23 mouse cellular contexts compared by ENCODE assay signal in genomic region chr10:13834056-13834455, GRCm38 (mm10). TPM values are rescaled to one million over a fixed set of nuclear protein-coding genes. Genes with fewer than 3 reads are reported as not detected.
DNase-seq lines count a peak whose midpoint lies in the region; ATAC-seq lines count a peak whose summit lies in the region.
"Had no signal": no experiment of that assay in that cellular context is flagged by ENCODE, and none has a peak within 500 bp of the region (broad histone marks: within the 10 kb centered on the region; RNA-seq: fewer than 3 reads in every experiment).

No protein-coding gene starts in this region.

- H3K9ac ChIP-seq in forebrain, embryonic 14.5 days (ENCODE audit: low read length): no peak overlapping the region
- no peak overlapping the region for H3K9ac ChIP-seq in forebrain, embryonic 12.5 days
- no peak overlapping the region for H3K9ac ChIP-seq in kidney, embryonic 15.5 days
- H3K9ac ChIP-seq: hindbrain, embryonic 12.5 days; intestine, embryonic 15.5 days; limb, embryonic 12.5 days; liver, embryonic 12.5 days; lung, embryonic 15.5 days had no signal

- no peak for ATAC-seq in forebrain, embryonic 14.5 days
- ATAC-seq in forebrain, embryonic 12.5 days (ENCODE audit: low FRiP score): no peak
- no peak for ATAC-seq in kidney, embryonic 15.5 days (replicated peaks; ENCODE audit: low FRiP score)
- ATAC-seq: intestine, embryonic 15.5 days; liver, embryonic 12.5 days had no signal

- no peaks in the 10 kb centered on the region for H3K27me3 ChIP-seq in forebrain, embryonic 14.5 days (replicated peaks; ENCODE audit: control insufficient read depth, insufficient read depth, low read length)
- no peaks in the 10 kb centered on the region for H3K27me3 ChIP-seq in forebrain, embryonic 12.5 days
- H3K27me3 ChIP-seq in kidney, embryonic 15.5 days: no peaks in the 10 kb centered on the region
- H3K27me3 ChIP-seq: hindbrain, embryonic 12.5 days; intestine, embryonic 15.5 days; limb, embryonic 12.5 days; liver, embryonic 12.5 days; lung, embryonic 15.5 days had no signal

- H3K9me3 ChIP-seq in forebrain, embryonic 14.5 days (replicated peaks; ENCODE audit: control insufficient read depth, low read length): no peaks in the 10 kb centered on the region
- H3K9me3 ChIP-seq in forebrain, embryonic 12.5 days: no peaks in the 10 kb centered on the region
- no peaks in the 10 kb centered on the region for H3K9me3 ChIP-seq in kidney, embryonic 15.5 days (replicated peaks)
- H3K9me3 ChIP-seq: heart, embryonic 10.5 days; hindbrain, embryonic 12.5 days; intestine, embryonic 15.5 days; limb, embryonic 12.5 days; liver, embryonic 12.5 days; lung, embryonic 15.5 days; midbrain, embryonic 10.5 days had no signal

- H3K4me2 ChIP-seq in forebrain, embryonic 14.5 days (ENCODE audit: low read length): no peak overlapping the region
- H3K4me2 ChIP-seq in forebrain, embryonic 12.5 days: no peak overlapping the region
- H3K4me2 ChIP-seq in kidney, embryonic 15.5 days: no peak overlapping the region
- H3K4me2 ChIP-seq: hindbrain, embryonic 12.5 days; intestine, embryonic 15.5 days; limb, embryonic 12.5 days; liver, embryonic 12.5 days; lung, embryonic 15.5 days had no signal

- 77% methylated on average over 7 of the region's 7 CpGs for WGBS in forebrain, embryonic 14.5 days
- WGBS in forebrain, embryonic 12.5 days: 87% methylated on average over 7 of the region's 7 CpGs
- WGBS in kidney, embryonic 15.5 days: 52% methylated on average over 7 of the region's 7 CpGs

- no peaks in the 10 kb centered on the region for H3K36me3 ChIP-seq in forebrain, embryonic 14.5 days (ENCODE audit: control insufficient read depth, insufficient read depth, low read length)
- H3K36me3 ChIP-seq in forebrain, embryonic 12.5 days (replicated peaks): no peaks in the 10 kb centered on the region
- no peaks in the 10 kb centered on the region for H3K36me3 ChIP-seq in kidney, embryonic 15.5 days
- H3K36me3 ChIP-seq: intestine, embryonic 15.5 days; limb, embryonic 12.5 days; liver, embryonic 12.5 days; lung, embryonic 15.5 days; midbrain, embryonic 10.5 days had no signal

- DNase-seq in forebrain, embryonic 14.5 days (ENCODE audit: low spot score): peak; percentile 19
- peak; percentile 9 for DNase-seq in kidney, adult 9 months
- peak; percentile 13 for DNase-seq in right cerebral cortex, adult 18-20 months
- no peak for DNase-seq in right cerebral cortex, postnatal 10 days (ENCODE audit: low spot score in 2 of 2)
- no peak for DNase-seq in embryo, embryonic 11 days
- DNase-seq: adrenal gland, postnatal 36 days; B cell, adult 2 months; cerebellum, postnatal 25 days; gastrocnemius, postnatal 36 days; kidney, postnatal 25 days; lung, postnatal 4 days; spleen, adult 18-20 months; thymus, adult 18-20 months; thymus, postnatal 4 days had no signal

- H3K4me3 ChIP-seq in forebrain, embryonic 14.5 days (ENCODE audit: low read depth, low read length): no peak overlapping the region
- H3K4me3 ChIP-seq in forebrain, embryonic 12.5 days (replicated peaks): no peak overlapping the region
- H3K4me3 ChIP-seq in kidney, embryonic 15.5 days (replicated peaks): no peak overlapping the region
- H3K4me3 ChIP-seq: heart, embryonic 10.5 days; hindbrain, embryonic 12.5 days; intestine, embryonic 15.5 days; limb, embryonic 12.5 days; liver, embryonic 12.5 days; lung, embryonic 15.5 days; midbrain, embryonic 10.5 days had no signal

- no peak overlapping the region for H3K27ac ChIP-seq in forebrain, embryonic 14.5 days (ENCODE audit: low read depth, low read length)
- no peak overlapping the region for H3K27ac ChIP-seq in forebrain, embryonic 12.5 days
- H3K27ac ChIP-seq in kidney, embryonic 15.5 days: no peak overlapping the region
- H3K27ac ChIP-seq: heart, embryonic 10.5 days; hindbrain, embryonic 12.5 days; intestine, embryonic 15.5 days; limb, embryonic 12.5 days; liver, embryonic 12.5 days; lung, embryonic 15.5 days; midbrain, embryonic 10.5 days had no signal

- no peaks in the 10 kb centered on the region for H3K4me1 ChIP-seq in forebrain, embryonic 14.5 days (ENCODE audit: control insufficient read depth, insufficient read depth, low read length)
- H3K4me1 ChIP-seq in forebrain, embryonic 12.5 days: no peaks in the 10 kb centered on the region
- peaks cover 11% of the 10 kb centered on the region for H3K4me1 ChIP-seq in kidney, embryonic 15.5 days
- H3K4me1 ChIP-seq: heart, embryonic 10.5 days; limb, embryonic 12.5 days; liver, embryonic 12.5 days; lung, embryonic 15.5 days had no signal

RNA-seq across cellular contexts. Expression of gene Aig1, which starts 34.7 kb away (rescaled TPM):
- polyA plus RNA-seq in forebrain, embryonic 14.5 days (2014; fragmentation: Nextera tagmentation; extraction: Ambion mirVana): 59.5 and 65.3 TPM in 2 replicates
- 29.2 and 30.9 TPM in 2 replicates for polyA plus RNA-seq in forebrain, embryonic 12.5 days (2016; fragmentation: Nextera tagmentation; extraction: Ambion mirVana)
- 45.9 and 46.1 TPM in 2 replicates for polyA plus RNA-seq in kidney, embryonic 15.5 days (2015; fragmentation: Nextera tagmentation; extraction: Ambion mirVana)

Comparison
In these comparisons a context has a peak if more than half of its experiments do, and no peak if none do; other contexts are left out.
1. DNase-seq: peak in forebrain, embryonic 14.5 days (single experiment), kidney, adult 9 months (single experiment) and right cerebral cortex, adult 18-20 months (single experiment); none in right cerebral cortex, postnatal 10 days (0 of 2) and embryo, embryonic 11 days (single experiment).